Mouse (Mus musculus) central nervous system, embryonic 18 days (tissue): ENCODE measurements around the gene Dmrt3. TPM values are rescaled to one million over a fixed set of nuclear protein-coding genes. Genes with fewer than 3 reads are reported as not detected.

Experiments
- polyA plus RNA-seq: library from polyadenylated mRNA; depleted of rRNA; stranded (reverse); fragments of >200 nt; gene quantifications from 2 replicates; pipeline ENCODE4 v1.2.3, GENCODE M21; 2012; rRNA removed

The Dmrt3 gene
- polyA plus RNA-seq: 0.63 and 0.78 TPM in 2 replicates

GRCm38 (mm10) chr19:25610015-25610410 lies at the start of gene Dmrt3:
Gene Dmrt3, plus strand, starts transcription at chr19:25610301.

GRCm38 (mm10) chr19:25672101-25672950 lies 62.2 kb downstream of the Dmrt3 start, which contains the start of gene Dmrt2:
Gene Dmrt2, plus strand, starts transcription at chr19:25672411.

Other genes with a start within 250 kb of the Dmrt3 start
- not detected in 2 replicates for gene Dmrt1, start 104.7 kb upstream of the Dmrt3 start, polyA plus RNA-seq
- 2.0 and 2.8 TPM in 2 replicates for gene Dmrt2, start 62.1 kb downstream of the Dmrt3 start, polyA plus RNA-seq